9 mouse cellular contexts compared by ENCODE assay signal in genomic region chr1:73986268-73987045, GRCm38 (mm10).
DNase-seq lines count a peak whose midpoint lies in the region; ATAC-seq lines count a peak whose summit lies in the region.
"Had no signal": no experiment of that assay in that cellular context is flagged by ENCODE, and none has a peak within 500 bp of the region (broad histone marks: within the 10 kb centered on the region; RNA-seq: fewer than 3 reads in every experiment).

No protein-coding gene starts in this region.

- intact Hi-C loops in heart, postnatal 25 days (cut with DNase I): loop anchor here (1.0 kb wide), 1 partner anchor 84 kb away; no protein-coding TSS in a partner anchor

- H3K27me3 ChIP-seq in midbrain, embryonic 14.5 days (ENCODE audit: control insufficient read depth, insufficient read depth, low read length): no peaks in the 10 kb centered on the region
- H3K27me3 ChIP-seq: liver, embryonic 13.5 days had no signal

- H3K9me3 ChIP-seq in midbrain, embryonic 14.5 days (ENCODE audit: control insufficient read depth, low read length): no peaks in the 10 kb centered on the region
- H3K9me3 ChIP-seq: liver, embryonic 13.5 days had no signal

- DNase-seq in heart, adult 11 months: peak; percentile 93
- DNase-seq in heart, postnatal 25 days (ENCODE audit: low spot score): no peak
- peak; percentile 54 for DNase-seq in urinary bladder, postnatal 25 days (ENCODE audit: low spot score)
- DNase-seq in urinary bladder, postnatal 36 days (ENCODE audit: low spot score in 2 of 2): no peak
- DNase-seq in embryo, embryonic 11 days: peak; percentile 74
- DNase-seq in induced T-regulatory cell, adult 2 months (ENCODE audit: low read depth): peak; percentile 80
- peak; percentile 87 for DNase-seq in midbrain, embryonic 14.5 days
- no peak for DNase-seq in ovary, postnatal 10 days (ENCODE audit: low spot score)
- DNase-seq: liver, embryonic 13.5 days had no signal

- ATAC-seq in midbrain, embryonic 14.5 days (ENCODE audit: low FRiP score, low TSS enrichment): no peak

- H3K4me3 ChIP-seq in midbrain, embryonic 14.5 days (replicated peaks; ENCODE audit: low read depth, low read length): no peak overlapping the region
- H3K4me3 ChIP-seq: liver, embryonic 13.5 days had no signal

- H3K9ac ChIP-seq in midbrain, embryonic 14.5 days (replicated peaks; ENCODE audit: low read length): no peak overlapping the region
- H3K9ac ChIP-seq: liver, embryonic 13.5 days had no signal

- WGBS in midbrain, embryonic 14.5 days: 45% methylated on average over 6 of the region's 6 CpGs

- H3K27ac ChIP-seq in midbrain, embryonic 14.5 days (replicated peaks; ENCODE audit: low read depth, low read length): no peak overlapping the region

- no peaks in the 10 kb centered on the region for H3K4me1 ChIP-seq in midbrain, embryonic 14.5 days (ENCODE audit: control insufficient read depth, insufficient read depth, low read length)

- H3K4me2 ChIP-seq in midbrain, embryonic 14.5 days (ENCODE audit: low read length): no peak overlapping the region
- H3K4me2 ChIP-seq: liver, embryonic 13.5 days had no signal

- no peaks in the 10 kb centered on the region for H3K36me3 ChIP-seq in midbrain, embryonic 14.5 days (ENCODE audit: control insufficient read depth, insufficient read depth, low read length)

Comparison
In these comparisons a context has a peak if more than half of its experiments do, and no peak if none do; other contexts are left out.
1. DNase-seq: peak in heart, adult 11 months (single experiment), urinary bladder, postnatal 25 days (single experiment), embryo, embryonic 11 days (single experiment), induced T-regulatory cell, adult 2 months (single experiment) and midbrain, embryonic 14.5 days (single experiment); none in heart, postnatal 25 days (single experiment), urinary bladder, postnatal 36 days (0 of 2) and ovary, postnatal 10 days (single experiment).